ENCODE assay signal across 32 mouse cellular contexts in genomic region chr5:24649701-24650100, GRCm38 (mm10). TPM values are rescaled to one million over a fixed set of nuclear protein-coding genes. Genes with fewer than 3 reads are reported as not detected.
"Had no signal": no experiment of that assay in that cellular context is flagged by ENCODE, and none has a peak within 500 bp of the region (broad histone marks: within the 10 kb centered on the region; RNA-seq: fewer than 3 reads in every experiment).

No protein-coding gene starts in this region.

- ATAC-seq: liver, embryonic 12.5 days; liver, postnatal 0 days; lung, postnatal 0 days; midbrain, embryonic 15.5 days; midbrain, embryonic 16.5 days had no signal

- H3K36me3 ChIP-seq: limb, embryonic 10.5 days; limb, embryonic 12.5 days; limb, embryonic 13.5 days; limb, embryonic 15.5 days; liver, embryonic 12.5 days; liver, embryonic 13.5 days; liver, embryonic 15.5 days; lung, embryonic 15.5 days; midbrain, embryonic 10.5 days; midbrain, embryonic 12.5 days; midbrain, embryonic 15.5 days; neural tube, embryonic 12.5 days; neural tube, embryonic 13.5 days had no signal

- H3K27ac ChIP-seq: limb, embryonic 10.5 days; limb, embryonic 12.5 days; limb, embryonic 13.5 days; limb, embryonic 15.5 days; liver, embryonic 12.5 days; liver, embryonic 13.5 days; liver, embryonic 14.5 days; liver, embryonic 15.5 days; lung, embryonic 15.5 days; macrophage; midbrain, embryonic 10.5 days; midbrain, embryonic 12.5 days; midbrain, embryonic 15.5 days; neural tube, embryonic 12.5 days; neural tube, embryonic 13.5 days had no signal

- H3K4me2 ChIP-seq: limb, embryonic 12.5 days; limb, embryonic 13.5 days; limb, embryonic 15.5 days; liver, embryonic 11.5 days; liver, embryonic 12.5 days; liver, embryonic 13.5 days; liver, embryonic 15.5 days; lung, embryonic 14.5 days; lung, embryonic 15.5 days; midbrain, embryonic 12.5 days; midbrain, embryonic 15.5 days; neural tube, embryonic 12.5 days; neural tube, embryonic 13.5 days had no signal

- DNase-seq: left cerebral cortex, postnatal 4 days; liver; liver, embryonic 13.5 days; liver, postnatal 0 days; lung, adult 18-20 months; lung, adult 2 months; lung, embryonic 14.5 days; lung, postnatal 10 days; lung, postnatal 14 days; lung, postnatal 36 days; lung, postnatal 4 days; midbrain, embryonic 14.5 days had no signal

- H3K9me3 ChIP-seq: limb, embryonic 10.5 days; limb, embryonic 12.5 days; limb, embryonic 13.5 days; limb, embryonic 15.5 days; liver, embryonic 12.5 days; liver, embryonic 13.5 days; liver, embryonic 15.5 days; lung, embryonic 15.5 days; midbrain, embryonic 10.5 days; midbrain, embryonic 12.5 days; midbrain, embryonic 15.5 days; neural tube, embryonic 12.5 days; neural tube, embryonic 13.5 days had no signal

- H3K9ac ChIP-seq: limb, embryonic 12.5 days; limb, embryonic 13.5 days; limb, embryonic 15.5 days; liver, embryonic 12.5 days; liver, embryonic 13.5 days; liver, embryonic 14.5 days; liver, embryonic 15.5 days; liver, postnatal 0 days; lung, embryonic 14.5 days; lung, embryonic 15.5 days; midbrain, embryonic 12.5 days; midbrain, embryonic 15.5 days; neural tube, embryonic 12.5 days; neural tube, embryonic 13.5 days had no signal

- H3K4me3 ChIP-seq: limb, embryonic 10.5 days; limb, embryonic 12.5 days; limb, embryonic 13.5 days; limb, embryonic 15.5 days; liver, embryonic 12.5 days; liver, embryonic 13.5 days; liver, embryonic 15.5 days; lung, embryonic 15.5 days; megakaryocyte, embryonic 14.5 days; midbrain, embryonic 10.5 days; midbrain, embryonic 12.5 days; midbrain, embryonic 15.5 days; myocyte; neural tube, embryonic 12.5 days; neural tube, embryonic 13.5 days had no signal

- H3K27me3 ChIP-seq: limb, embryonic 13.5 days; limb, embryonic 15.5 days; lung, embryonic 15.5 days; midbrain, embryonic 15.5 days had no signal

- H3K4me1 ChIP-seq: limb, embryonic 10.5 days; limb, embryonic 12.5 days; limb, embryonic 15.5 days; neural tube, embryonic 12.5 days had no signal

RNA-seq across cellular contexts. Expression of gene Smarcd3, which starts 25.5 kb away (rescaled TPM):
- total RNA-seq: megakaryocyte-erythroid progenitor cell, adult 5-6 weeks had no signal
